18 mouse cellular contexts compared by ENCODE assay signal in the genomic region with DNA sequence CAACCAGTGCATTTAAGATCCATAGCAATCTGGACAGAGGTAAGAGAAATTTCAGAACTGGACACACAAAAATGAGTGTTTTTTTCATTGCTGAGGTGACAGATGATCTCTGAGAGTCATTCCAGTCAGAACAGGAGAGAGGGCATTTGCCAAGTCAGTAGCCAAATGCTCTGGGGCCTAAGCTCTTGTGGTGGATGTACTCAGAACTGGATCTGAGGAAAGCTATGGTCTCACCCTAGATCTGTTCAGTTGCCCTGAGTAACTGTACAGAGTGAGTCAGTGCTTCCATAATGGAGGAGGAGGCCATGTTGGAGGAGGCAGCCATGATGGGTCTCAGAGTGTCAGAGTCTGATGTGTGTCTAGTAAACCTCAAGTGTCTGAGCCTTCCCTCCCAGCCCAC.
"Had no signal": no experiment of that assay in that cellular context is flagged by ENCODE, and none has a peak within 500 bp of the region (broad histone marks: within the 10 kb centered on the region; RNA-seq: fewer than 3 reads in every experiment).

No protein-coding gene starts in this region.

- H3K9ac ChIP-seq: liver, embryonic 13.5 days; lung, embryonic 14.5 days; midbrain, embryonic 12.5 days; midbrain, embryonic 15.5 days; neural tube, embryonic 12.5 days; neural tube, embryonic 15.5 days had no signal

- ATAC-seq: midbrain, embryonic 15.5 days had no signal

- H3K36me3 ChIP-seq: liver, embryonic 13.5 days; midbrain, embryonic 12.5 days; midbrain, embryonic 15.5 days; neural tube, embryonic 12.5 days; neural tube, embryonic 15.5 days had no signal

- H3K4me1 ChIP-seq: liver, embryonic 13.5 days; midbrain, embryonic 12.5 days; midbrain, embryonic 15.5 days; neural tube, embryonic 12.5 days; neural tube, embryonic 15.5 days had no signal

- H3K9me3 ChIP-seq: liver, embryonic 13.5 days; midbrain, embryonic 12.5 days; midbrain, embryonic 15.5 days; neural tube, embryonic 12.5 days; neural tube, embryonic 15.5 days had no signal

- H3K27me3 ChIP-seq: liver, embryonic 13.5 days; midbrain, embryonic 12.5 days; midbrain, embryonic 15.5 days; neural tube, embryonic 12.5 days; neural tube, embryonic 15.5 days had no signal

- H3K4me3 ChIP-seq: left cerebral cortex, adult 2 months; liver, embryonic 13.5 days; midbrain, embryonic 12.5 days; midbrain, embryonic 15.5 days; neural tube, embryonic 12.5 days; neural tube, embryonic 15.5 days had no signal

- H3K4me2 ChIP-seq: liver, embryonic 13.5 days; lung, embryonic 14.5 days; midbrain, embryonic 12.5 days; midbrain, embryonic 15.5 days; neural tube, embryonic 12.5 days; neural tube, embryonic 15.5 days had no signal

- H3K27ac ChIP-seq: left cerebral cortex, adult 2 months; liver, embryonic 13.5 days; macrophage; midbrain, embryonic 12.5 days; midbrain, embryonic 15.5 days; neural tube, embryonic 12.5 days; neural tube, embryonic 15.5 days had no signal

- DNase-seq: kidney, adult 2 months; kidney, postnatal 10 days; kidney, postnatal 36 days; layer of hippocampus, postnatal 36 days; liver, embryonic 13.5 days; lung, embryonic 14.5 days; lung, postnatal 10 days; right cerebral cortex, adult 18-20 months; right cerebral cortex, postnatal 14 days; right cerebral cortex, postnatal 4 days; thymus, adult 18-20 months; thymus, postnatal 36 days had no signal
